Mouse (Mus musculus): ENCODE data around the gene Tnrc6c.

GRCm38 (mm10) chr11:117658974-117659373 lies 4.9 kb downstream of the Tnrc6c start:
- TF ChIP-seq CTCF (IDR thresholded peaks at IDR 0.05; ENCODE audit: control insufficient read depth, insufficient read depth, low read length) (no peak), POLR2A (IDR thresholded peaks at IDR 0.05; ENCODE audit: borderline replicate concordance, control insufficient read depth, low read depth, low read length) (no peak)
